Mouse (Mus musculus) kidney, postnatal 0 days (tissue): Measurements from ENCODE around the gene Gm20388. TPM values are rescaled to one million over a fixed set of nuclear protein-coding genes. Genes with fewer than 3 reads are reported as not detected.

ENCODE experiments used
- ATAC-seq: fragments of 200-750 bp; cut with Nextera tagmentation; replicated peaks from 2 replicates; pipeline ENCODE4 v1.8.0; 2017; ENCODE audit warnings: low read depth, moderate number of reproducible peaks, moderate TSS enrichment, moderate library complexity; ENCODE audit not compliant: low FRiP score
- DNase-seq: peaks from one replicate; pipeline ENCODE4 v3.0.0-alpha.2; 2016; ENCODE audit warnings: low spot score
- H3K27ac ChIP-seq: fragments of 300-500 bp; sonication (generic); 2 replicates; pipeline ENCODE4 v1.5.1; 2014; ENCODE audit warnings: mild to moderate bottlenecking
- H3K27me3 ChIP-seq: fragments of 300-500 bp; sonication (generic); 2 replicates; pipeline ENCODE4 v1.6.1; 2014; ENCODE audit warnings: low read length, mixed read lengths; ENCODE audit not compliant: insufficient read depth
- H3K36me3 ChIP-seq: fragments of 300-500 bp; sonication (generic); 2 replicates; pipeline ENCODE4 v1.6.1; 2014; ENCODE audit warnings: low read length, mixed read lengths; ENCODE audit not compliant: insufficient read depth
- H3K4me1 ChIP-seq: fragments of 300-500 bp; sonication (generic); replicated peaks from 2 replicates; pipeline ENCODE4 v1.6.1; 2014; ENCODE audit warnings: antibody characterized with exemption, low read length, mixed read lengths; ENCODE audit not compliant: insufficient read depth
- H3K4me2 ChIP-seq: fragments of 300-500 bp; sonication (generic); 2 replicates; pipeline ENCODE4 v1.6.1; 2014; ENCODE audit warnings: mild to moderate bottlenecking, low read length, moderate library complexity, mixed read lengths
- H3K4me3 ChIP-seq: fragments of 300-500 bp; sonication (generic); replicated peaks from 2 replicates; pipeline ENCODE4 v1.5.1; 2014; ENCODE audit warnings: low read depth, low read length
- H3K9ac ChIP-seq: fragments of 300-500 bp; sonication (generic); 2 replicates; pipeline ENCODE4 v1.6.1; 2014; ENCODE audit warnings: low read depth, low read length
- H3K9me3 ChIP-seq: fragments of 300-500 bp; sonication (generic); replicated peaks from 2 replicates; pipeline ENCODE4 v1.6.1; 2016; ENCODE audit warnings: low read length, inconsistent platforms, mixed read lengths
- CTCF ChIP-seq: IDR thresholded peaks from 2 replicates; pipeline ENCODE4 v1.5.1; 2016; ENCODE audit warnings: antibody characterized with exemption, low read depth, mild to moderate bottlenecking, moderate library complexity
- WGBS: fragments of 180-500 bp; shearing (Covaris S2); extraction: QIAGEN DNeasy Blood & Tissue Kit; methylation state at CpG from one replicate; pipeline ENCODE4 v1.1.7; 2014; 5-methylcytosine and 5-hydroxymethylcytosine counted together
- polyA plus RNA-seq: library from polyadenylated mRNA; unstranded; fragments of >200 nt; fragmentation: Nextera tagmentation; extraction: Ambion mirVana; gene quantifications from 2 replicates; pipeline ENCODE4 v1.2.1, GENCODE M21; 2015

Gene Gm20388
- polyA plus RNA-seq, 1 experiment from 2014 or later = not detected

DNA sequence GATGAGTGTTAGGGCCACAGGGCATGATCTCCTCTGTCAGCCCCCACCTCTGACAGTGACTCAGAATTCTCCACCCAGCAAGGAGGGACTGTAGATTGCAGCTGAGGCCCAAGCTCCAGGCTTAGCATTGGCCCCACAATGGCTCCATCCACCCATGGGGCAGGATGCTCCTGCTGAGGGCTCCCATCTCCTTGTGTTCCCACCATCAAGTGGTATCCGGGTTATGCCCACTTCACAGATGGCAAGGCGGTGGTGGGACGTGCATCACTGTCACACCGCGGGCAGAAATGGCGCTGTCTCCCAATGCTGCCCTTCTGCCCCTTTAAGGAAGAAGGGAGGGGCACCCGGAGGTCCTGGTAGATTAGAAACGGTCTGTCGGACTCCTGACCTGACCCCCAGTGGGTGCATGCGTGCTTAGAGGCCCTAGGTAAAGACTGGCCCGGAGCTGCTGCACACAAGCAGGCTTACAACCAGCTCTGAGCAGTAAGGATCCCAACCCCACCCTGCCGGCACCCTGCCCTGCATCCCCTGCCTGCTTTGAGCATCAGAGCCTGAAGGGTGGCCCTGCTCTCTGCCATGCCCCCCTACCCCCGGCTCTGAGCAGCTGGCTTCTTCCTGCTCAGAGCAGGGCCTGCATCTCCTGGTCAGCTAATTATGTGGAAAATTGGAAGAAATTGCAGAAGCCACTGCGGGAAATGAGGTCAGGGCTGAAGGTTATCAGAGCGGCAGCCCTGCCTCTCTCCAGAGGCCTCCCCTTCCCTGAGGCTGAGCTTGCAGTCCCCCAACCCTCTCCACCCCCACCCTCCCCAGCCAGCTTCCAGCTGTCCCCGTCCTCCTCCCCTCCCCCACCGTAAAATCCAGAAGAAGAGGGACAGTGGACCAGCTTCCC lies 384.6 kb downstream of the Gm20388 start:
- H3K36me3 ChIP-seq = no peaks in the 10 kb centered on the region
- H3K27me3 ChIP-seq = no peaks in the 10 kb centered on the region
- H3K4me1 ChIP-seq = peaks cover 18% of the 10 kb centered on the region
- H3K9ac ChIP-seq = no peak overlapping the region
- no peak overlapping the region for H3K4me3 ChIP-seq
- H3K4me2 ChIP-seq = 0 out of 2 replicates have a peak overlapping the region, but pooled peaks have one; percentile 7
- peak overlapping the region; percentile 57 for H3K27ac ChIP-seq
- TF ChIP-seq CTCF = no peak
- H3K9me3 ChIP-seq = no peaks in the 10 kb centered on the region
- WGBS = 29% methylated on average over 15 of the region's 17 CpGs
- DNase-seq (peak; percentile 62), ATAC-seq (peak; percentile 62)

DNA sequence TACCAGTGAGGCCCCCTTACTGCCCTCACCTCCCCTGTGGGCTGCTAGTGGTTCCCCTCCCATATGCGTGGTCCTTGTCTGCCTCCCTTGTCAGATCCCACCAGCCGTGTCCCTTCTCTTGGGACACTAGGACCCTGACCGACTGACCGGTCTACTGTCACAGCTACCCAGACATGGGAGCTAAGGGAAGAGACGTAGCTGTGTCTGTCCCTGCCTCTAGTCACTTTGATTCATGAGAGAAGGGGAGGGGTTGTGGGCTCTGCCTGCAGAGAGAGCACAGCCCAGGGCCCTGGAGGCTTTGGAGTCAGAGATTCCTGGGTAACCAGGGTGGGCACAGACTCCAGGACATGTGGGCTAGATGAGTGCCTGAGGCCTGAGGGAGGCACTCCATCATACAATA lies 386.4 kb downstream of the Gm20388 start:
- no peak for ATAC-seq
- 29% methylated on average over 5 of the region's 5 CpGs for WGBS
- H3K4me3 ChIP-seq = no peak overlapping the region
- no peak overlapping the region for H3K9ac ChIP-seq
- no peaks in the 10 kb centered on the region for H3K36me3 ChIP-seq
- H3K27me3 ChIP-seq = no peaks in the 10 kb centered on the region
- no peaks in the 10 kb centered on the region for H3K9me3 ChIP-seq
- no peak overlapping the region for H3K4me2 ChIP-seq
- H3K27ac ChIP-seq = no peak overlapping the region
- DNase-seq = peak; percentile 69
- peaks cover 24% of the 10 kb centered on the region for H3K4me1 ChIP-seq
- TF ChIP-seq CTCF = no peak

DNA sequence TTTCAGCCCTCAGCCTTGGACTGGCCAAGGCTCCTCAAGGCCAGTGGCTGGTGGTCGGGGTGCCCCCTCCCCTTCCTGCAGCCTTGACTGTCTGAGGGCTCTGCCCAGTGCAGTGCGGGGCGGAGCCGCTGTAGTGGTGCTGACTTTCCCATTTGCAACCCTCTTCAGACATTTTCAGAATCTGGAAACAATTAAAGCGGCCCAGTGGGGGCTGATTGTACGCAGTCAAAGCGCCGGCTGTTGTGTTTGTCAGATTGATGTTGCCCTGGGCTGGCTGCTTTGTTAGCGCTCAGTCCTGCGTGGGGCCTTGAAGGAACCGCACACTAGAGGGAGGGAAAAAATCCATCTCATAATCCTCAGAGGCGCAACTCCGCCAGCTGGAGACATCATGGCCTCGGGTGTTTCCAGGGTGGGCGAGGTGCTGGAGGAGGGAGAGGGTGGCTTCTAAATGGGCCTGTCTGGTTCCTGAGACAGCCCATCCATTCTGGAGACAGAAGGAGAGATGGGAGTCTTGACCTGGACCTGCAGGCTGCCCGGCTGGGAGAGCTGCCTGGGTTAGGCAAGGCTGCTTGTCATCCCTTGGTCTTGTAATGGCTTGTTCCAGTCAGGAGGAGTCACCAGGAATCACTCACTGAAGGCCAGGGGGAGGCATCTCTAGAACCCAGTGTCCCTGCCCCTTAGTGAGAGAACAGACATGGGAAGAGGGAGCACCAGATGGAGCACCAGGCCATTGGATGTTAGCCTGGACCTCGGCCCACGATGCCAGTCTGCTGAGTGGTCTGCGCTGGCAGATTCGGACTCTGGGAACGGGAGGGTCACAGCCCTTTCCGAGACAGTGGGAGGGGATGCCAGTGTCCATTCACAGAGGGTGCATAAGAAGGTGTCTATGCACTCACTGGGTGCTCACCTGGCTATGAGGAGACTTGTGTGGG lies 388.2 kb downstream of the Gm20388 start:
- Histone ChIP-seq H3K4me3 (no peak overlapping the region), H3K9ac (no peak overlapping the region), H3K4me2 (no peak overlapping the region), H3K9me3 (no peaks in the 10 kb centered on the region), H3K27me3 (no peaks in the 10 kb centered on the region), H3K4me1 (peaks cover 24% of the 10 kb centered on the region), H3K36me3 (no peaks in the 10 kb centered on the region), H3K27ac (0 out of 2 replicates have a peak overlapping the region, but pooled peaks have one; percentile 15)
- 64% methylated on average over 22 of the region's 22 CpGs for WGBS
- TF ChIP-seq CTCF = no peak
- DNase-seq = no peak
- ATAC-seq = no peak

DNA sequence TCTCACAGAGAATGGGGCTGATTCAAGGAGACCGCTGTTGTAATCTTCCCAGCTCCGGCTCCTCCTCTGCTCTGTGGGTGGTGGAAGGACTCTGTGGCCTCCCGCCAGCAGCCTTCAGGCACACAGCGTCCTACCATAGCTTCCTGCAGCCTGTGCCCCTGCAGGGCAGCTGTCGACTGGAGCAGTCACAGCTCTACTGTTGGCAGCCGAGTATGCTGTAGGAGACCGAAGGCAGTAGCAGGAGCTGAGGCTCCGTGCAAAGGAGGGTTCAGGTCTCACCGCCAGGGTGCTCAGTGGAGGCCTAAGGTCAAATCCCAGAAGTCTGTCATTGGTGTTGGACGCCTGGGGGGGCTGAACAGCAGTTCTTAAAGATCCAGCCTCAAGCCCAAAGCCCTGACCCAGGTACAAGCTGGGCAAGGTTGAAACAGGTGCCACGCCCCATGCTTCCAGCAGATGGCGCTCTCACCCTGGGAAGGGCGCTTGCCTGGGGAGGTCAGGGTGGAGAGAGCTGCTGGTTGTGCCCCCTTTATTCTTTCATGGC lies 390.0 kb downstream of the Gm20388 start:
- Histone ChIP-seq H3K9me3 (no peaks in the 10 kb centered on the region), H3K27me3 (no peaks in the 10 kb centered on the region), H3K36me3 (no peaks in the 10 kb centered on the region), H3K4me1 (peaks cover 16% of the 10 kb centered on the region), H3K4me2 (peak overlapping the region; percentile 34), H3K27ac (0 out of 2 replicates have a peak overlapping the region, but pooled peaks have one; percentile 36), H3K4me3 (no peak overlapping the region), H3K9ac (no peak overlapping the region)
- ATAC-seq (peak; percentile 35; the same call in 1 of the 2 replicates), DNase-seq (peak; percentile 71)
- WGBS = 13% methylated on average over 13 of the region's 13 CpGs
- peak; percentile 91 for TF ChIP-seq CTCF

DNA sequence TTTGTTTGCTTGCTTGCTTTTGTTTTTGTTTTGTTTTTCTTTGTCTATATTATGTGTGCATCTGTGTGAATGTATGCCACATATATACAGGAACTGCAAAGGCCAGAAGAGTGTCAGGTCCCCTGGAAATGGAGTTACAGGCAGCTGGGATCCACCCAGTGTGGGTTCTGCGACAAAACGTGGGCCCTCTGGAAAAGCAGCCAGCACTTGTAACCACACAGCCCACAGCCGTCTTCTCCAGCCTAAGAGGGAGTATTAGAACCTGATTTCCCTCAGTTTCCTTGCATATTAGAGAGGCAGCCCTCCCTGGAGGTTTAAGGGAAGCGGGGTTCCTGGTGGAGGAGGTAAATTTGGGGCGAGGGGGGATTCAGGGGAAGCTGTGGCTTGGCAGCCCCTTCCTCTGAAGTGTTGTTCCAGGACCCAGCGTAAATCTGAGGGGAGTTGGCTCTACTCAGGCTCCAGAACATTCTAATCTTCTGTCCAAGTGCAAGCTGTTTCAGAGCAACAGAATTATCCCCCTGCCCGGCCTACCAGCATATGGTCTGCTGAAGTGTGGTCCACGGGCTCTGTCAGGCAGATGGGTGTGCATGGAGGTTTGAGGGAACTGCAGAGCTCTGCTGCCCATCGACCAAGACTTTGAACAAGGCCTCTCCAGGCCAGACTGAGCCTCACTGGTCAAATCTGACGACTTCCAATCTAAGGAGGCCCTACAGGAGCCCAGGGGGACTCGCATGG lies 392.5 kb downstream of the Gm20388 start:
- TF ChIP-seq CTCF = no peak
- ATAC-seq (no peak), DNase-seq (no peak)
- Histone ChIP-seq H3K4me2 (no peak overlapping the region), H3K4me3 (no peak overlapping the region), H3K27ac (no peak overlapping the region), H3K9ac (no peak overlapping the region), H3K27me3 (no peaks in the 10 kb centered on the region), H3K36me3 (no peaks in the 10 kb centered on the region), H3K9me3 (no peaks in the 10 kb centered on the region), H3K4me1 (peaks cover 13% of the 10 kb centered on the region; the same call in 1 of the 2 replicates)
- WGBS = 70% methylated on average over 11 of the region's 11 CpGs
